Mouse (Mus musculus) small intestine, adult 2 months (tissue): ENCODE measurements around the gene Rbm39. TPM values are rescaled to one million over a fixed set of nuclear protein-coding genes. Genes with fewer than 3 reads are reported as not detected.

Source experiments
- H3K27ac ChIP-seq: fragments of 200-500 bp; 2 replicates; pipeline ENCODE4 v1.5.1; 2012; ENCODE audit warnings: low read depth, low read length, control low read depth, inconsistent platforms; ENCODE audit not compliant: insufficient read depth
- H3K27me3 ChIP-seq: fragments of 200-500 bp; 2 replicates; pipeline ENCODE4 v1.6.1; 2012; ENCODE audit warnings: mild to moderate bottlenecking, moderate library complexity, low read length, inconsistent platforms; ENCODE audit not compliant: control insufficient read depth, insufficient read depth
- H3K36me3 ChIP-seq: fragments of 200-500 bp; 2 replicates; pipeline ENCODE4 v1.6.1; 2012; ENCODE audit warnings: mild to moderate bottlenecking, low read length, control low read depth, inconsistent platforms; ENCODE audit not compliant: control insufficient read depth, insufficient read depth
- H3K4me1 ChIP-seq: fragments of 200-500 bp; 2 replicates; pipeline ENCODE4 v1.6.1; 2012; ENCODE audit warnings: low read length, inconsistent platforms, mixed read lengths; ENCODE audit not compliant: control insufficient read depth, insufficient read depth, insufficient read length
- H3K4me3 ChIP-seq: fragments of 200-500 bp; 2 replicates; pipeline ENCODE4 v1.5.1; 2012; ENCODE audit warnings: low read depth, mild to moderate bottlenecking, control low read depth, inconsistent platforms, low read length, moderate library complexity
- CTCF ChIP-seq: fragments of 200-500 bp; IDR thresholded peaks from 2 replicates; pipeline ENCODE4 v1.5.1; 2012; ENCODE audit warnings: low read depth, mild to moderate bottlenecking, control low read depth, inconsistent platforms, low read length, moderate library complexity, mixed read lengths; ENCODE audit not compliant: insufficient replicate concordance, insufficient read length; ENCODE audit errors: extremely low read depth
- POLR2A ChIP-seq: fragments of 200-500 bp; IDR thresholded peaks from 2 replicates; pipeline ENCODE4 v1.6.1; 2012; ENCODE audit warnings: low read depth, mild to moderate bottlenecking, control low read depth, inconsistent platforms, low read length, moderate library complexity
- WGBS: fragments of 180-500 bp; shearing (Covaris S2); methylation state at CpG from one replicate; pipeline ENCODE4 v1.1.7; 2018; 5-methylcytosine and 5-hydroxymethylcytosine counted together
- polyA plus RNA-seq: library from polyadenylated mRNA; depleted of rRNA; stranded (reverse); fragments of >200 nt; gene quantifications from 2 replicates; pipeline ENCODE4 v1.2.3, GENCODE M21; 2012; rRNA removed

Gene Rbm39
- polyA plus RNA-seq, 1 experiment: 49.5 TPM

- TF ChIP-seq POLR2A: no peak
- no peak for TF ChIP-seq CTCF
- H3K4me1 ChIP-seq: 0 out of 2 replicates have a peak, but pooled peaks cover 2% of the 10 kb centered on the region
- peak overlapping the region; percentile 6; the same call in 1 of the 2 replicates for H3K27ac ChIP-seq
- whole genome bisulfite sequencing: under 1% methylated on average over 16 of the region's 16 CpGs
- no peaks in the 10 kb centered on the region for H3K27me3 ChIP-seq
- peak overlapping the region; percentile 91 for H3K4me3 ChIP-seq
- peaks cover 2% of the 10 kb centered on the region for H3K36me3 ChIP-seq
These were observed 69.2 kb downstream of the Rbm39 start for GRCm38 (mm10) chr2:156110627-156111357.

Other genes with a start within 250 kb of the Rbm39 start
- gene Uqcc1, start 249.9 kb downstream of the Rbm39 start, polyA plus RNA-seq: 9.0 and 9.6 TPM in 2 replicates
- not detected in 2 replicates for gene Gm15557, start 239.5 kb downstream of the Rbm39 start, polyA plus RNA-seq
- gene Gdf5, start 234.9 kb downstream of the Rbm39 start, polyA plus RNA-seq: not detected in 2 replicates
- gene Cep250, start 223.8 kb downstream of the Rbm39 start, polyA plus RNA-seq: 4.1 and 8.7 TPM in 2 replicates
- gene 6430550D23Rik, start 172.3 kb downstream of the Rbm39 start, polyA plus RNA-seq: 0.38 and 0.87 TPM in 2 replicates
- 221 and 444 TPM in 2 replicates for gene Ergic3, start 172.2 kb downstream of the Rbm39 start, polyA plus RNA-seq
- 0.14 and 11.5 TPM in 2 replicates for gene Fer1l4, start 127.3 kb downstream of the Rbm39 start, polyA plus RNA-seq
- gene Spag4, start 115.1 kb downstream of the Rbm39 start, polyA plus RNA-seq: 0.30 and 0.49 TPM in 2 replicates
- 18.6 and 51.2 TPM in 2 replicates for gene Cpne1, start 68.3 kb downstream of the Rbm39 start, polyA plus RNA-seq
- gene Rbm12, start 68.3 kb downstream of the Rbm39 start, polyA plus RNA-seq: 3.6 and 10.6 TPM in 2 replicates
- gene Gm28036, start 53.1 kb downstream of the Rbm39 start, polyA plus RNA-seq: 0.42 and 0.74 TPM in 2 replicates
- 162 and 200 TPM in 2 replicates for gene Romo1, start 36.2 kb downstream of the Rbm39 start, polyA plus RNA-seq
- 32.2 and 40.3 TPM in 2 replicates for gene Nfs1, start 36.1 kb downstream of the Rbm39 start, polyA plus RNA-seq
- 3.0 and 7.1 TPM in 2 replicates for gene Phf20, start 16.2 kb upstream of the Rbm39 start, polyA plus RNA-seq
- gene Cnbd2, start 132.1 kb upstream of the Rbm39 start, polyA plus RNA-seq: 0.19 and 0.48 TPM in 2 replicates
- 234 and 518 TPM in 2 replicates for gene Scand1, start 132.5 kb upstream of the Rbm39 start, polyA plus RNA-seq
- 11.8 and 14.0 TPM in 2 replicates for gene Epb41l1, start 240.7 kb upstream of the Rbm39 start, polyA plus RNA-seq